Mouse (Mus musculus): ENCODE measurements around the gene Edem3.
"Not testable (repeated sequence)": the region's sequence is repeated elsewhere in the genome, so short reads cannot be mapped to it uniquely, and the experiment has no call there.

Gene Edem3

GRCm38 (mm10) chr1:151812004-151812712 lies 57.0 kb downstream of the Edem3 start:
- no peak for DNase-seq

- DNase-seq, result no peak
These were observed 60.9 kb downstream of the Edem3 start for GRCm38 (mm10) chr1:151816051-151816450.

- no peak for DNase-seq
These were observed 64.0 kb downstream of the Edem3 start for GRCm38 (mm10) chr1:151819190-151819589.

DNA sequence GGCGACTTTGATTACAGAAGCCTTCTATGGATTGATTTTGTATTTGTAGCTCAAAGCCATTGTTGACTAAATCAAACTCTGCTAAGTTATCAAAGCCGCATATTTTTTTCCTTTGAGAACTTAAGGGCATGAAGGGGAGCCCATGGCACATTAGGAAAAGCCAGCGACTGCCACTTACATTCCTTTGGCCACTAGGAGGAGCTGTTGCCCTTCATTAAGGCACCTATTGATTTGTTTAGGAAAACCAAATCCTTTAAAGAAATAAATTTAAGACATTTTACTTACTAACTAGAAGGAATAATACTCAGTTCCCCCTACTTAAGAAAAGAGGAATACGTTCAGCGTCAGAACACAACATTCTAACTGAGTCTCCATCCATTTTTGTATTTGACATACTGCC lies 65.3 kb downstream of the Edem3 start:
- DNase-seq, result peak; percentile 69 to 82

DNA sequence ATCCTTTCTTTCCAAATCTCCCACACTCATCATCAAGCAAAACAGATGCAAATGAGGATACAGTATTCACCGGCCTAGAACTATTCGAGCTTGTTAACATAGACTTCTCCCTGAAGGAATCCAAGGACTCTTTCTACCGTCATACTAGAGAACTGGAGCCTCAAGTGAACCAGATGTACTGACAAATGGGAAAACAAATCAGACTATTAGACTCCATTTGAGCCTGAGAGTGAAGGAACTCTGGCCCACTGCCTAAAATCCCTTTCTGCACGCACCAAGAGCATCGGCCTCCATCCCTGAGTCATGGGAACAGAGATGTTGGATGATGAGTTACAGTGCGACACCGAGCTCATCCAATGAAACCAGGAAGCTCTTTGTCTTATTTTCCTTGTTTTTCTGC lies 69.9 kb downstream of the Edem3 start:
- no peak for DNase-seq

DNA sequence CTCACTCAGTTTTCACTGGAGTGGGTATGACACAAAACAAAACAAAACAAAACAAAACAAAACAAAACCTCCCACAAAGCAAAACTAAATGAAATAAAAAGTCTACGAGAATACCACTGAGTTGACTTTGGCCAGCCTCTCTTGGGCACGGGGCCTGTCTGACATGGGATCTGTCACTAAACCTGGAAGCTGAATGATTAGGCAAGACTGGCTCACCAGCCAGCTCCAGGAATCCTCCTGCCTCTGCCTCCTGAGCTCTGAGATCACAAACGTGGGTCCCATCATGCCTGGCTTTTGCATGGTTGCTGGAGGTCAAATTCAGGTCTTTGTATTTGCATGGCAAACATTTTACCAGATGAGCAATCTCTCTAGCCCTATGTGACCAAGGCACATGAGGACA lies 76.6 kb downstream of the Edem3 start:
- no peak for DNase-seq

DNA sequence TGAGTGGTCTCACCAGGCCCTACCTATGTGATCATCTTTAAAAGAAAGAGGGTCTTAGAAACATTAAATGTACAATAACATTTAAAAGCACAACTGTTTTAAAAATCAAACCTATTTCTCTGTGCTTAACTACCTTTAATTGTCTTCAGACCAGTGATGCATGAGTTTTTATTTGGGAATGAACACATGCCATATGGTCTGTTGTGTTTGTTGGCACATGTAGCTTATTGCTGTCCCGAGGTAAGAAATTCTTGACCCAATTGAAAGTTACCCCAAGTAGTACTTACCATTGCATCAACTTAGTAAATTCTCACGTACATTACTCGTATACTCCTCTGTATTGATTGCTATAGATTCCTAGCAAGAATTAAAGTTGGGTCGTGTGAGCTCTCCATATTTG lies 80.1 kb downstream of the Edem3 start:
- DNase-seq, result no peak

GRCm38 (mm10) chr1:151840345-151840744 lies 85.2 kb downstream of the Edem3 start:
- DNase-seq, result not testable (repeated sequence)

- no peak for DNase-seq
These were observed 90.2 kb downstream of the Edem3 start for GRCm38 (mm10) chr1:151845252-151845832.

GRCm38 (mm10) chr1:151845926-151846782 lies 91.0 kb downstream of the Edem3 start:
- no peak for DNase-seq

- no peak for DNase-seq
These were observed 93.1 kb downstream of the Edem3 start for GRCm38 (mm10) chr1:151848286-151848685.

DNA sequence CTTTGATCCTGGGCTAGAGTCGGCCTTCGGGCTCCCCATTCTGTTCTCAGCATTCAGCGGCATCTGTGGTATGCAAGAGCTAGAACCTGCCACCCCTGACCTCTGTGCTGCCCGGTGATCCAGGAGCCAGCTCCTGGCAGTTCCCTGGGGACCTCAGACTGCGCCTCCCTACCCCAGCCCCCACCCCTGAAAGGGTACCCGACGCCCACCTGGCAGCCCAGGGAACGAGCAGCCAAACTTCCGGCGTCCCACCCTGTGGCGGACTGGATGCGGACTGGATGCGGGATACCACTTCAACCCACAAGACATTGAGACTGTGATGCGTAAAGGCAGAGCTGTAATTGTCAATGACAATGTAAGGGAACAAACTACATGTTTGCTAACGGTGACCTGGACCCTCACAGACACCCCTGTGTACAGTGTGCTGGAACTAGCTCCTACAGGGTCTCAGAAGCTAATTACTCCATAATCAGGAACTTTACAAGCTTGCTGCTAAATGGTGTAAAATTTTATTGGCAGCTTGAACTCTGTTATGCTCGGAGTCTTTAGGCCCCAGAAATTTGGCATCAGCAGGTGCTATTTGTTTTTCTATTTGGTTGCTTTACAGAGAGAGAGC lies 94.9 kb downstream of the Edem3 start:
- DNase-seq, result no peak

DNA sequence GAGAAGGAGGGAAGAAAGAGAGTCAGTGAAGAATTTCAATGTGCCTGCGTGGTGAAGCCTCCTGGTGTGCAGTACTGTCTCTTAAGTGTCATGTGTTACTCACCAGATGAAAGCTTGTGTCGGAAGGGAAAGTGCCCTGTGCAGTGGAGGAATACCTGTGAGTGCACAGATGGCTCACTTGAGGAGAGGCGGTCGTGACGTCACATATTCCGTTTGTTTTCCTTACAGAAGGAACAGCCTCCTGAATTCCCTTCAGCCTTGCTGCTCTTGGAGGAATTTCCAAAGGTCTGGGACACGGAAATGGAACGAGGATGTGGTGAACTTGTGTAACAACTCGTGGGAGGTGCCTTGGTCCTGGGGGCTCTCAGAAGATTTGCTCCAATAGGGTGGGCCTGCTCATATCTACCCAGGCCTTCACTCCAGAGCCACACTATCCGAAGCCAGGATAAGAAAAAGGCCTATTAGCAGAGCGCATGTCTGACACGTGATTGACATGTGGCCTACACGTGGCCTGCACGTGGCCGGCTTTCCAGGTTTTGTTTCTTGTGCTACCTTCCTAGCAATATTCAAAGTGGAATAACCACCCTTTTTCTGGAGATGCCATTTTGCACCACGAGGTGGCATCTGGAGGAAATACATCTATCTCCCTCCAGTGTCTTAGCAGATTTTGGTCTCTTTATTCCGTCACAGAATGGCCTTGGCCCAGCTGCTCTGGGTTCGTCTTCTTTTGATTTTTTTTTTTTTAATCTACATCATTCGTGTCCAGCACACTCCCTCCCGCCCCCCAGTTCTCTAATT lies 96.1 kb downstream of the Edem3 start:
- DNase-seq, result no peak

DNA sequence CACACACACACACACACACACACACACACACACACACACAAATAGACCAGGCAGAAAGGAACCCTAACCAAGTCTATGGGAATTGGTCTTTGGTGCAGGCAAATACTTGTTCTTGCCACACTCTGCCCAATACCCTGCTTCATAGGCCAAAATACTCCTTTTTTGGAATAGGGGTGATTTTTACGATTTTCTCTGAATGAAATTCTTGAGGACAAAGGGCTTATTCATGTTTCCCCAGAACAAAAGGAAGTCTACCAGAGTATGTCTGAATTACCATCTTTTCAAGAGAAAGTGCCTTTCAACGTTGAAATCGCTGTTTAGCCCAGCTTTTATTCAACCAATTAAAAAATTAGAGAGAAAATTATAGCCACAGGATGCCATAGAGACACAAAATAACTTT lies 96.8 kb downstream of the Edem3 start:
- DNase-seq, result no peak

DNA sequence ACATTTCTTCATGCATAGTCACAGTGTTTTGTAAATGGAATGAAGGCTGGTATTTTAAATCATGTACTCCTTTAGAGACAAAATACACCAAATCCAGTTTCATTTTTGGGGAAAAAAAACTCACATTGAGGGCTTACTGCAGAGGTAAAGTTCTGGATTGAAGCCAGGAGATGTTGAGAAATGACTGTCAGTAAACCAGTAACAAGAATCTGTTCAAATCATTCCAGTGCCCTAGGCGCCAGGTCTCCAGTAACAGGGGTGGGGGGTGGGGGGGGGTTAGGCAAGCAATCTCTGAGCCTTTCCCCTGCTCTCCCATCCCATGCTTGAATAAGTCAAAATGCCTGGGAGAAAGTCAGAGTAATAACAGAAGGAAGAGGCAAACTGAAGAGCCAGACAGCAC lies 100.4 kb downstream of the Edem3 start:
- no peak for DNase-seq

DNA sequence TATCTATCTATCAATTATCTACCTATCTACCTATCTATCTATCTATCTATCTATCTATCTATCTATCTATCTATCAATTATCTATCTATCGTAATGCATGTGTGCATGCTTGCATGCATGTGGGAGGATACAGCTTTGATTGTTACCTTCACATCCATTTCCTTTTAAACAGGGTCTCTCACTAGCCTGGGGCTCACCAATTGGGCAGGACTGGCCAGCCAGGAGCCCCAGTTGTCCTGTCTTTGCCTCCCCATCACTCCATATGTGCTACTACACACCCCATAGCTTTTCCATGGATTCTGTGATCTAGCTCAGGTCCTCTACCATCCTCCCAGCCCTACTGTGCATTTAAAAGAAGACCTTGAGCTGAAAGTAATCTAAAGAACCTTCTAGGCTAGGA lies 103.3 kb downstream of the Edem3 start:
- DNase-seq, result no peak

DNA sequence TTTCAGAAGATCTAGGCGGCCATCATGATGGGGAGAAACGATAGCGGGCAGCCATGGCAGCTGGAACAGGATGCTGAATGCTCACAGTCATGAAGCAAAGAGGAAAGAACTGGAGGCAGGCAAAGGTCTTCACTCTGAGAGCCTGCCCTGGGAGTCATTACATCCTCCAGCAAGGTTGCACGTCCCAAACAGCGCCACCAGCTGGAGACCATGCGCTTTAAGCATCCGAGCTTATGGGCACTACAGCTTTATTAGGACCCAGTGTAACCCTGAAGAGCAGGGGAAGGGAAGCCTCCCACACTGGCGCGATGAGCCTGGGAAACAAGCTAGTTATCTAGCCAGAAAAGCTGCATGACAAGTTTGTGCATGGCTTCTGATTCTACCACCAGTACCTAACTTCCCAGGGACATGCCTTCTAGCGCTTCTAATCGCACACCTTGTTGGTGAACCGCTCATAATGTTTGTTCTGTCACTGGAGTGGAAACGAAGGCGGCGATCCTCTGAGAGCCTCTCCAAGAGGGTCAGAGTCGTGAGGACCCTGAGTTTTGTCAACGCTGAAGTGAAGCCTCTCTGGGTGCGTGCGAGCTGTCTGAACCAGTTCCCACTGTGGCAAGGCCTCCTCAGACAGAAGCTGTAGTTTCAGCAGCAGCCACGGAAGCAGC lies 106.3 kb downstream of the Edem3 start:
- no peak for DNase-seq

- no peak for DNase-seq
These were observed 106.9 kb downstream of the Edem3 start for GRCm38 (mm10) chr1:151862109-151862508.

DNA sequence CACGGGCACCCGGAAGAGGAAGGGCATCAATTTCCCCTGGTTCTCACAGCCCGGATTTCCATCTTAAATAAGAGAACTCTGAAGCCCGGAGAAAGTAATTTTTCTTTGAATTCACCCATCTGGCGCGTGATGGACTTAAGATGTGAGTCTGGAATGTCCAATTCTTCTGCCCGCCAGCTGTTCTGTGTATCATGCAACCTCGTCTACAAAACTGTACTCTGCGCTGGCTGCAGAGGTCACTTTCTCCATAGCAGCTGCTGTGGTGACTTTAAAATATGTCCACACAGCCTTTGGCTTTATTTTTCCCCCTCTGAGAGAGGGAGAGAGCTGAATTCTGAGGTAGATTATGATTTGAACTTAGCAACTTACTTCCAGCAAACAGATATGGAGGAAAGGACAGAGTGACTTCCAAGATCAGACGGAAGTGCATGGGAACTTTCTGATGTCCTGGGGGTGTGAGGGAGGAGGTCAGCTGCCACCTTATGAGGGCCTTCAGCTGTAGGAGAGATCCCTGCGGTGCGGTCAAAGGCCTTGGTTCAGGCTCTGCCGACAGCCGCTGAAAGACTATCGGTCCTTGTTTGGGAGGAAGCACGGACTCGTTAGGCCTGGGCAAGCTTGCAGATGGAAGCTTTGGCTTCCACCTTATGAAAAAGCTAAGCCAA lies 108.1 kb downstream of the Edem3 start:
- DNase-seq, result no peak

- DNase-seq, result peak in 1 of 2 experiments; percentile 42
These were observed 108.6 kb downstream of the Edem3 start for GRCm38 (mm10) chr1:151863797-151864147.

DNA sequence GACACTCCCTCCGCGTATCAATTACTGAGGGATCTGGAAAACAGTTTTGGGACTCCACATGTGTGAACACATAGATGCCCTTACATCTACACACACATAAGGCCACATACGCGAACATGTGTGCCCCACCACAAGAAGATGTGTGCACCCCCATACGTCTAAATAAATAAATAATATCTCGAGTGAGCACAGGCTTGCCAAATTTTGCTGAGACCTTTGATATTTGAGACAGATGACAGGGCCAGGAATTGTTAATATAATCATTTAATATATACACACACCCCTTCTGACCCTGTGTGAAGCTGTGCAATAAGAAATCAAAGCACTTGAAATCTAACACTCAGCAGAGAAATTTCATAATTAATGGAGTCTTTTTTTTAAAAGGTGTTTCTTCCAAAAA lies 109.2 kb downstream of the Edem3 start:
- DNase-seq, result no peak

Data from kidney, postnatal 36 days (tissue).